Mouse (Mus musculus) CH12.LX (cell line): ENCODE measurements around the gene Ebf3. TPM values are rescaled to one million over a fixed set of nuclear protein-coding genes. Genes with fewer than 3 reads are reported as not detected.

Experiments used
- DNase-seq: peaks from one replicate; pipeline ENCODE4 v3.0.0-alpha.2; 2013; ENCODE audit errors: extremely low read depth
- H3K27ac ChIP-seq: 2 replicates; pipeline ENCODE4 v1.5.1; 2012; ENCODE audit warnings: low read depth, mild to moderate bottlenecking, control low read depth, moderate library complexity; ENCODE audit not compliant: insufficient read depth
- H3K27me3 ChIP-seq: replicated peaks from 2 replicates; pipeline ENCODE3; 2012; ENCODE audit warnings: inconsistent platforms
- H3K36me3 ChIP-seq, 2 experiments: replicated peaks in 1 of 2; 2 replicates each; pipeline versions ENCODE3 to v1.6.1; 2012; ENCODE audit warnings: inconsistent platforms in 1 of 2, low read length in 1 of 2, mild to moderate bottlenecking in 1 of 2, mixed read lengths in 1 of 2, moderate library complexity in 1 of 2; ENCODE audit not compliant: control insufficient read depth in 1 of 2, insufficient read depth in 1 of 2
- H3K4me1 ChIP-seq, 2 experiments: 2 replicates each; pipeline ENCODE4 v1.6.1; 2012; ENCODE audit warnings: inconsistent platforms in 1 of 2, moderate library complexity in 1 of 2; ENCODE audit not compliant: insufficient read depth in 2 of 2, control insufficient read depth in 1 of 2
- H3K4me2 ChIP-seq: 2 replicates; pipeline ENCODE4 v1.6.1; 2012; ENCODE audit warnings: low read depth, mild to moderate bottlenecking, control low read depth; ENCODE audit not compliant: poor library complexity, insufficient read depth, severe bottlenecking
- H3K4me3 ChIP-seq, 3 experiments: fragments of 150-350 bp in 1 of 3; sonication (generic) in 1 of 3; replicated peaks in 1 of 3; 2 replicates each; pipeline versions ENCODE3 to v1.5.1; 2011 to 2012; ENCODE audit warnings: low read depth in 2 of 3, low read length in 2 of 3, mild to moderate bottlenecking in 2 of 3, moderate library complexity in 2 of 3, control low read depth in 1 of 3, improper control_type of control experiment in 1 of 3, inconsistent platforms in 1 of 3, mixed read lengths in 1 of 3; ENCODE audit not compliant: poor library complexity in 1 of 3
- H3K79me2 ChIP-seq: replicated peaks from 2 replicates; pipeline ENCODE4 v1.6.1; 2012; ENCODE audit warnings: mild to moderate bottlenecking, moderate library complexity; ENCODE audit not compliant: control insufficient read depth, poor library complexity, insufficient read depth, severe bottlenecking; ENCODE audit errors: extremely low read depth
- H3K9ac ChIP-seq: 2 replicates; pipeline ENCODE4 v1.6.1; 2012; ENCODE audit warnings: low read depth, mild to moderate bottlenecking, control low read depth, moderate library complexity; ENCODE audit not compliant: insufficient read depth
- H3K9me3 ChIP-seq: replicated peaks from 2 replicates; pipeline ENCODE3; 2012; ENCODE audit warnings: low read length, inconsistent platforms, mixed read lengths
- CHD2 ChIP-seq: IDR thresholded peaks from 2 replicates; pipeline ENCODE4 v1.6.1; 2011; ENCODE audit warnings: low read length, improper control_type of control experiment
- E2F4 ChIP-seq: IDR thresholded peaks from 2 replicates; pipeline ENCODE4 v1.6.1; 2011; ENCODE audit warnings: low read depth, low read length, improper control_type of control experiment; ENCODE audit not compliant: insufficient replicate concordance
- ELF1 ChIP-seq: IDR thresholded peaks from 2 replicates; pipeline ENCODE4 v1.6.1; 2014; ENCODE audit warnings: low read depth, mild to moderate bottlenecking, inconsistent platforms, low read length, improper control_type of control experiment
- GABPA ChIP-seq: IDR thresholded peaks from 2 replicates; pipeline ENCODE4 v1.6.1; 2012; ENCODE audit warnings: low read depth, low read length, improper control_type of control experiment, inconsistent platforms; ENCODE audit not compliant: insufficient replicate concordance
- IRF4 ChIP-seq: IDR thresholded peaks from 2 replicates; pipeline ENCODE4 v1.6.1; 2014; ENCODE audit warnings: low read depth, mild to moderate bottlenecking, inconsistent platforms, low read length, improper control_type of control experiment
- JUND ChIP-seq: conservative IDR thresholded peaks from 2 replicates; pipeline ENCODE4 v1.6.1; 2011; ENCODE audit warnings: low read depth, low read length, improper control_type of control experiment
- KAT2A ChIP-seq: IDR thresholded peaks from 2 replicates; pipeline ENCODE4 v1.6.1; 2012; ENCODE audit warnings: low read length, improper control_type of control experiment, inconsistent platforms; ENCODE audit not compliant: insufficient replicate concordance
- MAX ChIP-seq: IDR thresholded peaks from 2 replicates; pipeline ENCODE4 v1.6.1; 2011; ENCODE audit warnings: low read length, improper control_type of control experiment
- MAZ ChIP-seq: IDR thresholded peaks from 2 replicates; pipeline ENCODE4 v1.6.1; 2012; ENCODE audit warnings: low read depth, mild to moderate bottlenecking, inconsistent platforms, low read length, improper control_type of control experiment, moderate library complexity
- MYC ChIP-seq: IDR thresholded peaks from 2 replicates; pipeline ENCODE4 v1.6.1; 2011; ENCODE audit warnings: low read depth, mild to moderate bottlenecking, improper control_type of control experiment, low read length
- NRF1 ChIP-seq: IDR thresholded peaks from 2 replicates; pipeline ENCODE4 v1.6.1; 2014; ENCODE audit warnings: low read depth, mild to moderate bottlenecking, inconsistent platforms, low read length, improper control_type of control experiment, moderate library complexity
- PAX5 ChIP-seq: IDR thresholded peaks from 2 replicates; pipeline ENCODE4 v1.6.1; 2012; ENCODE audit warnings: low read length, inconsistent platforms, mixed read lengths
- POLR2A ChIP-seq: IDR thresholded peaks from 2 replicates; pipeline ENCODE4 v1.6.1; 2011; ENCODE audit warnings: low read depth, mild to moderate bottlenecking, improper control_type of control experiment, low read length
- POLR2AphosphoS2 ChIP-seq: IDR thresholded peaks from 2 replicates; pipeline ENCODE4 v1.6.1; 2011; ENCODE audit warnings: low read depth, low read length, improper control_type of control experiment
- SMC3 ChIP-seq: IDR thresholded peaks from 2 replicates; pipeline ENCODE4 v1.6.1; 2011; ENCODE audit warnings: low read depth, low read length, improper control_type of control experiment
- UBTF ChIP-seq: IDR thresholded peaks from 2 replicates; pipeline ENCODE4 v1.6.1; 2012; ENCODE audit warnings: low read depth, mild to moderate bottlenecking, inconsistent platforms, low read length, improper control_type of control experiment, moderate library complexity
- USF1 ChIP-seq: IDR thresholded peaks from 2 replicates; pipeline ENCODE4 v1.6.1; 2014; ENCODE audit warnings: low read depth, mild to moderate bottlenecking, inconsistent platforms, low read length, improper control_type of control experiment
- dilution Hi-C: fragments of 300-500 bp; cut with MboI; formaldehyde crosslinking; loops from 2 replicates; pipeline ENCODE4 v1.14.3; 2020; ENCODE audit warnings: low sequenced_read_pairs; ENCODE audit not compliant: extremely low pct_unique_long_range_greater_than_20kb, extremely low pct_ligation_motif_present
- in situ Hi-C: fragments of 300-500 bp; cut with MboI; formaldehyde crosslinking; loops from 3 replicates; pipeline ENCODE4 v1.14.3; 2019; ENCODE audit warnings: low sequenced_read_pairs, low pct_ligation_motif_present, low pct_unique_long_range_greater_than_20kb, mixed read lengths
- polyA plus RNA-seq: library from polyadenylated mRNA; unstranded; fragments of >175 nt; gene quantifications from 2 replicates; pipeline ENCODE4 v1.2.1, GENCODE M21; 2012; ENCODE audit warnings: low read depth; ENCODE audit not compliant: insufficient read length
- total RNA-seq, 2 experiments: library from RNA; depleted of rRNA; stranded (reverse); fragments of 300-350 nt in 1 of 2; fragments of >200 nt in 1 of 2; gene quantifications; 2 replicates each; pipeline ENCODE4 v1.2.3; 2012 to 2014

Ebf3 gene
- total and polyA plus RNA-seq, 3 experiments = 0.10 to 0.89 TPM; not detected in 1

GRCm38 (mm10) chr7:137198921-137199320 is 115.3 kb downstream of the Ebf3 start:
- dilution Hi-C loops = no loop called here
- in situ Hi-C loops = no loop called here
- Histone ChIP-seq H3K79me2 (no peaks in the 10 kb centered on the region), H3K4me2 (no peak overlapping the region), H3K9ac (no peak overlapping the region), H3K27ac (no peak overlapping the region), H3K36me3 (no peaks in the 10 kb centered on the region), H3K9me3 (no peaks in the 10 kb centered on the region), H3K4me3 (no peak overlapping the region)
- no peak for DNase-seq
- TF ChIP-seq MAX (no peak), MAZ (no peak), POLR2A (no peak), PAX5 (no peak), JUND (no peak), E2F4 (no peak), KAT2A (no peak), POLR2AphosphoS2 (no peak), UBTF (no peak), USF1 (no peak)
- TF ChIP-seq, all 38 proteins: peak for 0
- Histone ChIP-seq H3K27me3 (no peaks in the 10 kb centered on the region), H3K4me1 (no peaks in the 10 kb centered on the region)

DNA sequence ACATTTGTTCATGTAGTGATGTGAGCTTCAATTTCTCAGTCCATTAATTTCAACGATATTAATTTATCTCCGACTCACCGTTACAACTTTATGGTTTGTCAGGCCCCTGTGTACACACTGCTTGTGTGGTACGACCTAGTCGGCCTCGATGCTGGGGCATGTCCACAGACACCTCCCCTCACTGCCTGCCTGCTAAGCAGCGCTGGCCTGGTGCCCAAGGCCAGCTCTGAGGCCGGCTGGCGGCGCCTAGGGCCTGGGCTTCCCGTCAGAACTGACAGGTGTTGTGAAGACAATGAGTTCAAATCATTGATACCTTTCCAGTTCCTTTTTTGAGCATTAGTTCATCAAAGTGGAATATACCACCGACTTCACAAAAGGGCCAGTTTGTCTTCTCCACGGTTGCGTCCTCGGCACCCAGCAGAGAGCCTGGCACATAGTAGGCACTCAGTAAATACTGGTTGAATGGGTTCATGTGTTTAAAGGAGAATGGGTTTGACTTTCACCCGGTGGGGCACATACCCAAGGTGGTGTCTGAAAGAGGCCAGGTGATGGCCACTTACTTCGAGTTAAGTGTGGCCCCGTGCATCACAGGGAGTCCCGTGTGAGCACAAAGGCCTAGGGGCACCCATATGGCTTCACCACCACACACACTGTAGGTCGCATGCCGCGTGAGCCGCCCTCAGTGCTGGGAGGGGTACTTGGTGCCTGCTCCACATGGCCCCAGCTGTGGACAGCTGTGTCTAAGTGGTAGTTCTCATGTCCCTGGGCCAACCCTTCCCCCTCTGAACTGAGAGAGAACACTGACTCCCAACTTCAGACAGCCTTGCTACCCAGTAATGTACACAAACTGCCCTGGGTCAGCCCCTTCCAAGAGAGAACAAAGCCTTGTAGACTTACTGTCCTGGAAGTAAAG is 116.9 kb downstream of the Ebf3 start:
- DNase-seq = no peak
- no peaks in the 10 kb centered on the region for H3K27me3 ChIP-seq
- H3K9me3 ChIP-seq = no peaks in the 10 kb centered on the region
- no peak overlapping the region for H3K4me3 ChIP-seq
- H3K4me1 ChIP-seq = no peaks in the 10 kb centered on the region
- no peak overlapping the region for H3K27ac ChIP-seq
- no peaks in the 10 kb centered on the region for H3K36me3 ChIP-seq
- TF ChIP-seq CHD2 (no peak), UBTF (no peak), IRF4 (no peak), MAZ (no peak), NRF1 (no peak), SMC3 (no peak), MYC (no peak), USF1 (no peak), GABPA (no peak), ELF1 (no peak)
- TF ChIP-seq, all 38 proteins: peak for 0
- dilution Hi-C loops = no loop called here
- no peaks in the 10 kb centered on the region for H3K79me2 ChIP-seq
- in situ Hi-C loops = no loop called here
- no peak overlapping the region for H3K4me2 ChIP-seq
- no peak overlapping the region for H3K9ac ChIP-seq
